Mouse (Mus musculus): Measurements from ENCODE around the gene Hoxa10.

GRCm38 (mm10) chr6:52205221-52205620 is 35.4 kb downstream of the Hoxa10 start:
- TF ChIP-seq POLR2A (IDR thresholded peaks at IDR 0.05; ENCODE audit: low read depth, low read length) (no peak), CTCF (IDR thresholded peaks at IDR 0.05; ENCODE audit: borderline replicate concordance, insufficient read depth, low read length) (no peak)

All from embryonic fibroblast, embryonic 13.5 days (primary cell).